Mouse (Mus musculus): Measurements from ENCODE around the gene Hs6st1. TPM values are rescaled to one million over a fixed set of nuclear protein-coding genes. Genes with fewer than 3 reads are reported as not detected.

Hs6st1 gene
- polyA plus RNA-seq, 1 experiment from 2014 or later: 27.7 TPM

- WGBS: 95% methylated on average over 4 of the region's 4 CpGs
- no peak overlapping the region for H3K27ac ChIP-seq (ENCODE audit: low read depth, low read length)
- H3K36me3 ChIP-seq (ENCODE audit: control insufficient read depth, insufficient read depth, low read length): peaks cover 6% of the 10 kb centered on the region
- H3K4me2 ChIP-seq (ENCODE audit: low read depth): no peak overlapping the region
- H3K9ac ChIP-seq (ENCODE audit: low read length): no peak overlapping the region
- no peaks in the 10 kb centered on the region for H3K9me3 ChIP-seq (ENCODE audit: control insufficient read depth, low read length)
- DNase-seq (ENCODE audit: low spot score): no peak
- no peaks in the 10 kb centered on the region for H3K27me3 ChIP-seq (ENCODE audit: control insufficient read depth, insufficient read depth, low read length)
- H3K4me1 ChIP-seq (ENCODE audit: control insufficient read depth, insufficient read depth, low read length): no peaks in the 10 kb centered on the region
- ATAC-seq (ENCODE audit: insufficient read depth, low FRiP score, low TSS enrichment): no peak
- H3K4me3 ChIP-seq (ENCODE audit: low read depth, low read length): no peak overlapping the region
These were observed 30.2 kb downstream of the Hs6st1 start for GRCm38 (mm10) chr1:36098432-36098831.

GRCm38 (mm10) chr1:36100371-36100770, 32.2 kb downstream of the Hs6st1 start:
- no peak for DNase-seq (ENCODE audit: low spot score)
- Histone ChIP-seq H3K9me3 (ENCODE audit: control insufficient read depth, low read length) (no peaks in the 10 kb centered on the region), H3K27ac (ENCODE audit: low read depth, low read length) (no peak overlapping the region), H3K4me3 (ENCODE audit: low read depth, low read length) (no peak overlapping the region), H3K4me2 (ENCODE audit: low read depth) (no peak overlapping the region), H3K9ac (ENCODE audit: low read length) (no peak overlapping the region), H3K4me1 (ENCODE audit: control insufficient read depth, insufficient read depth, low read length) (no peaks in the 10 kb centered on the region), H3K36me3 (ENCODE audit: control insufficient read depth, insufficient read depth, low read length) (peaks cover 17% of the 10 kb centered on the region), H3K27me3 (ENCODE audit: control insufficient read depth, insufficient read depth, low read length) (no peaks in the 10 kb centered on the region)
- WGBS: 95% methylated on average over 3 of the region's 3 CpGs
- ATAC-seq (ENCODE audit: insufficient read depth, low FRiP score, low TSS enrichment): no peak

DNA sequence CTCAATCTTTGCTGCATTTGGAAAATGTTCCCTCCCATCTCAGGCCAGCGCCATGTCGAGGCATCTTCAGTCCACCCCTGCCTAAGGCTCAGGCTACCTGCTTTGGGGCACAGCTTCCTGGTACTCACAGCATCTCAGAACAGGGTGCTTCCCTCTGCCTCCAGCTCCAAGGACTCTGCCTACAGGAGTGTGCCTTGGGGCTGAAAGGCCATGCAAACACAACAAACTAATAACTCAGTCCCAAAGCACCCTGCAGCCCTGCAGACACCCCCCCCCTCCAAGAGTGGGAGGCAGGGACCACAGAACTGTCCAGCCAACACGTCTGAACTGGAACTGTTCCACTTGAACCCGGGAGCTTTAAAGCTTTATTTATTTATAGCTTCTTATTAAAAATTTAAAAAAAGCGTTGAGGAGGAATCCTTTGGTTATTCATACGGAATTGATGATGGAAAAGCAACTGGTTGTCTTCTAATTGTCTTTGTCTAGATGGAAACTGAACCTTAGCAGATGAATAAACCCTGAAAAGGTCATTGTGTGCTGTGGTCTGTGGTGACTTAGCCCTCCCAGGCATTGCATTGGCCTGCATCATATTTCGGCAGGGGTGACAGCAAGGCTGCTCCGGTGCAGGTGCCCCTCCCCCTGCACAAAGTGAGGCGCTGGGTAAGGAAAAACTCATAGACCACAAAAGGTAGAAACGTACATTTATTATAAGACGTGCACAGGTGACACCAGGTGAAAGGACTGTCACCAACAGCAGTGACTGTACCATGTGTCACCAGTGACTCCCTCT, 37.9 kb downstream of the Hs6st1 start:
- Histone ChIP-seq H3K36me3 (ENCODE audit: control insufficient read depth, insufficient read depth, low read length) (peaks cover 20% of the 10 kb centered on the region), H3K27ac (ENCODE audit: low read depth, low read length) (no peak overlapping the region), H3K27me3 (ENCODE audit: control insufficient read depth, insufficient read depth, low read length) (no peaks in the 10 kb centered on the region), H3K4me3 (ENCODE audit: low read depth, low read length) (no peak overlapping the region), H3K9me3 (ENCODE audit: control insufficient read depth, low read length) (no peaks in the 10 kb centered on the region), H3K4me1 (ENCODE audit: control insufficient read depth, insufficient read depth, low read length) (no peaks in the 10 kb centered on the region), H3K9ac (ENCODE audit: low read length) (no peak overlapping the region), H3K4me2 (ENCODE audit: low read depth) (no peak overlapping the region)
- DNase-seq (ENCODE audit: low spot score) (no peak), ATAC-seq (ENCODE audit: insufficient read depth, low FRiP score, low TSS enrichment) (no peak)
- 90% methylated on average over 11 of the region's 11 CpGs for WGBS

DNA sequence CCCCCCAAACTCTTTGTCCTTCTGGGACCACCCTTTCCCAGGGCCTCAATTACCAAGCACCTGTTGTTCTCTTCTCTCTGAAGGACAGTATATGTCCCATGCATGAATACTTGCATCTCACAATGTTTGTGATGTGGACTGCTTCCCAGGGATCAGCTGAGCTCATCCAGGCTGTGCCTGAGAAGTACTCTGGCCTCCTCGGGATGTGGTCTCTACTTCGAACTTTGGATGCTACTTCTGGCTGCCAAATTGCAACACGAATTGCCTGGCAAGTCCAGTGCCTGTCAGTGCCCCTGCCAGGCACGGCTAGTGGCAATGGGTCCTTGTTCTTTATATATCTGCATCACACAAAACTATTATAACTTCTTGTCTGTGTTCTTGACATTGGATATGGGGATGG, 41.8 kb downstream of the Hs6st1 start:
- no peak overlapping the region for H3K27ac ChIP-seq (ENCODE audit: low read depth, low read length)
- no peak overlapping the region for H3K4me2 ChIP-seq (ENCODE audit: low read depth)
- ATAC-seq (ENCODE audit: insufficient read depth, low FRiP score, low TSS enrichment): no peak
- no peaks in the 10 kb centered on the region for H3K4me1 ChIP-seq (ENCODE audit: control insufficient read depth, insufficient read depth, low read length)
- DNase-seq (ENCODE audit: low spot score): no peak
- H3K4me3 ChIP-seq (ENCODE audit: low read depth, low read length): no peak overlapping the region
- H3K36me3 ChIP-seq (ENCODE audit: control insufficient read depth, insufficient read depth, low read length): peaks cover 5% of the 10 kb centered on the region; the same call in 1 of the 2 replicates
- 81% methylated on average over 4 of the region's 4 CpGs for WGBS
- H3K27me3 ChIP-seq (ENCODE audit: control insufficient read depth, insufficient read depth, low read length): no peaks in the 10 kb centered on the region
- H3K9me3 ChIP-seq (ENCODE audit: control insufficient read depth, low read length): no peaks in the 10 kb centered on the region
- no peak overlapping the region for H3K9ac ChIP-seq (ENCODE audit: low read length)

DNA sequence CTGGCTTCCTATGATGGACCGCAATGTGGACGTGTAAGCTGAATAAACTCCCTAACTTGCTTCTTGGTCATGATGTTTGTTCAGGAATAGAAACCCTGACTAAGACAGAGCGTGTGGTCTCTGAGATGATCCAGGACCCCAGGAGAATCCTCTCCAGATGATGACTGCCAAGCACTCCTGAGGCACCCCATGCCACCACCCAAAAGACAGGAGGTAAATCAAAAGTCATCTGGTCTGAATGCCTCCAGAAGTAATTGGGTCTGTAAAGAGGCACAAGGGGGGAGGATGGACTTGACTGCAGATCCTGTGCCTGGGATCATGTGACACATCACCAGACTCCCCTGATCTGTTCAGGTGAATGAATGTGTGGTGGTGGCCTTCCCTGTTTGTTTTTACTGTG, 44.5 kb downstream of the Hs6st1 start:
- H3K9me3 ChIP-seq (ENCODE audit: control insufficient read depth, low read length): no peaks in the 10 kb centered on the region
- ATAC-seq (ENCODE audit: insufficient read depth, low FRiP score, low TSS enrichment): no peak
- no peaks in the 10 kb centered on the region for H3K36me3 ChIP-seq (ENCODE audit: control insufficient read depth, insufficient read depth, low read length)
- no peaks in the 10 kb centered on the region for H3K27me3 ChIP-seq (ENCODE audit: control insufficient read depth, insufficient read depth, low read length)
- H3K4me2 ChIP-seq (ENCODE audit: low read depth): no peak overlapping the region
- no peak overlapping the region for H3K4me3 ChIP-seq (ENCODE audit: low read depth, low read length)
- H3K4me1 ChIP-seq (ENCODE audit: control insufficient read depth, insufficient read depth, low read length): no peaks in the 10 kb centered on the region
- no peak for DNase-seq (ENCODE audit: low spot score)
- no peak overlapping the region for H3K27ac ChIP-seq (ENCODE audit: low read depth, low read length)
- H3K9ac ChIP-seq (ENCODE audit: low read length): no peak overlapping the region
- WGBS: 91% methylated on average over 3 of the region's 3 CpGs

DNA sequence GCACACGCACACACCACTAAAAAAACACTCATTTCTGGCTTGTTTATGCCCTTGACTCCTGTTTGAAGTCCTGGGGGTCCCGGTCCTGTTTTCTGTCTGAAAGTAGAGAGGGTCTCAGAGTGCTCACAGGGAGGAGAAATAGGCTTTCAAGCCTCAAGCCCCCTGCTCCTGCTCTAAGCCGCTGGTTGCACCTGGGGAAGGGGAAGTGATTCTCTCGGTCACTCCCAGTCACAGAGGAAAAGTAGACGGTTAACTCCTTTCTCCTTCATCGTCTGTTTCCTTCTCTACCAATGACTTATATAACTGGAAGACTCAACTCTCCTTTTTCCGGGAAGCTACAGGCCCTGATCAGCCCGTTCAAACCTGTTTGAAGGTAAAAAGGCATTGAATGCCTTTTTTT, 45.5 kb downstream of the Hs6st1 start:
- Histone ChIP-seq H3K27ac (ENCODE audit: low read depth, low read length) (no peak overlapping the region), H3K4me2 (ENCODE audit: low read depth) (no peak overlapping the region), H3K27me3 (ENCODE audit: control insufficient read depth, insufficient read depth, low read length) (no peaks in the 10 kb centered on the region), H3K4me3 (ENCODE audit: low read depth, low read length) (no peak overlapping the region), H3K4me1 (ENCODE audit: control insufficient read depth, insufficient read depth, low read length) (no peaks in the 10 kb centered on the region), H3K9ac (ENCODE audit: low read length) (no peak overlapping the region), H3K36me3 (ENCODE audit: control insufficient read depth, insufficient read depth, low read length) (no peaks in the 10 kb centered on the region), H3K9me3 (ENCODE audit: control insufficient read depth, low read length) (no peaks in the 10 kb centered on the region)
- DNase-seq (ENCODE audit: low spot score) (no peak), ATAC-seq (ENCODE audit: insufficient read depth, low FRiP score, low TSS enrichment) (no peak)
- 86% methylated on average over 8 of the region's 8 CpGs for WGBS

DNA sequence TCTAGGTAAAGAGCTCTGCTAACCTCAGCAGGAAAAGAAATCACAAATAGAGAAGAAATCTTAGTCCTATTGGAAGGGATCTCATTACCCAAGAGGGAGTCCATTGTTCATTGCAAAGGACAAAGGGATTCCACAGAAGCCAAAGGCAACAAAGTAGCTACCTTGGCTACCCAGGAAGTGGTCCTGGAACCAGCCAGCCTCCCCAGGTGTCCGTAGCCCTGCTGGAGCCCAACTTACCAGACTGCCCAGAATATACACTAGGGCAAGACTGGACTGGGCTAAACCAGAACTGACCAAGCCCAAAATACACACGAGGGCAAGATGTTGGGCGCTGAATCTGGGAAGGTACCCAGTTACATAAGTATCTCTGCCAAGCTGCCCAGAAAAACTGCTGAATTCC, 46.6 kb downstream of the Hs6st1 start:
- DNase-seq (ENCODE audit: low spot score) (no peak), ATAC-seq (ENCODE audit: insufficient read depth, low FRiP score, low TSS enrichment) (no peak)
- Histone ChIP-seq H3K36me3 (ENCODE audit: control insufficient read depth, insufficient read depth, low read length) (no peaks in the 10 kb centered on the region), H3K4me3 (ENCODE audit: low read depth, low read length) (no peak overlapping the region), H3K27ac (ENCODE audit: low read depth, low read length) (no peak overlapping the region), H3K27me3 (ENCODE audit: control insufficient read depth, insufficient read depth, low read length) (no peaks in the 10 kb centered on the region), H3K9ac (ENCODE audit: low read length) (no peak overlapping the region), H3K4me1 (ENCODE audit: control insufficient read depth, insufficient read depth, low read length) (no peaks in the 10 kb centered on the region), H3K4me2 (ENCODE audit: low read depth) (no peak overlapping the region), H3K9me3 (ENCODE audit: control insufficient read depth, low read length) (no peaks in the 10 kb centered on the region)
- 88% methylated on average over 3 of the region's 3 CpGs for WGBS

GRCm38 (mm10) chr1:36116488-36116887, 48.3 kb downstream of the Hs6st1 start:
- whole genome bisulfite sequencing: 85% methylated on average over 5 of the region's 5 CpGs
- Histone ChIP-seq H3K27me3 (ENCODE audit: control insufficient read depth, insufficient read depth, low read length) (no peaks in the 10 kb centered on the region), H3K9ac (ENCODE audit: low read length) (no peak overlapping the region), H3K9me3 (ENCODE audit: control insufficient read depth, low read length) (no peaks in the 10 kb centered on the region), H3K4me3 (ENCODE audit: low read depth, low read length) (no peak overlapping the region), H3K27ac (ENCODE audit: low read depth, low read length) (no peak overlapping the region), H3K4me1 (ENCODE audit: control insufficient read depth, insufficient read depth, low read length) (no peaks in the 10 kb centered on the region), H3K4me2 (ENCODE audit: low read depth) (no peak overlapping the region), H3K36me3 (ENCODE audit: control insufficient read depth, insufficient read depth, low read length) (no peaks in the 10 kb centered on the region)
- ATAC-seq (ENCODE audit: insufficient read depth, low FRiP score, low TSS enrichment): no peak
- no peak for DNase-seq (ENCODE audit: low spot score)

DNA sequence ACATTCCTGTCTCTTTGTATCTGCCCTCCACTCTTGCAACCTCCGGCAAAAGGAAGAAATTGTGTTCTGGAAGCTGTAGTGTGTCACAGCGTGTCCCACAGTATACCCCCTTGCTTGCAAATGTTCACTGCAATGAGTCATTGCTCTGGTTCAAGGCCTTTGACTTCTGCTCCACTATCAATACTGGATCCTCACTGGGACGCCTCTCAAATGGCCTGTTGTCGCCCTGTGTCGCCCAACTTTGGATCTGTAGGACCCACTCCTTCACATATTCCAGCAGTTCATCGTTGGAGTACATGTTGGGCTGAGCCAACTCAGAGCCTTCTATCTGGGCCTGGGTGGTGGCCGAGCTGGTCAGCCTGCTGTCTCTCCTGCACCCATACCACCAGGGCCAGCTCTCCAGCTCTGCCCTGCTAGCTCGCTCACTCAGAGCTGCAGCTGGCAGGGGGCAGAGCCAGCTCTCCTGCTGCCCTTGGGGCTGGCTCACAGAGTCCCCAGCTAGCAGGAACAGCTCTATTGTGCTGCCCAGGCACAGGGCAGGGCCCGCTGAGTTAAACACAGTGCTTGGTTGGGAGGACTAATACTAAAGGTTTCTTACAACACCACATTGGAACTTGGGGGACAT, 50.0 kb downstream of the Hs6st1 start:
- Histone ChIP-seq H3K4me1 (ENCODE audit: control insufficient read depth, insufficient read depth, low read length) (no peaks in the 10 kb centered on the region), H3K9me3 (ENCODE audit: control insufficient read depth, low read length) (no peaks in the 10 kb centered on the region), H3K27me3 (ENCODE audit: control insufficient read depth, insufficient read depth, low read length) (no peaks in the 10 kb centered on the region), H3K4me3 (ENCODE audit: low read depth, low read length) (no peak overlapping the region), H3K36me3 (ENCODE audit: control insufficient read depth, insufficient read depth, low read length) (no peaks in the 10 kb centered on the region), H3K27ac (ENCODE audit: low read depth, low read length) (no peak overlapping the region), H3K4me2 (ENCODE audit: low read depth) (no peak overlapping the region), H3K9ac (ENCODE audit: low read length) (no peak overlapping the region)
- DNase-seq (ENCODE audit: low spot score) (no peak), ATAC-seq (ENCODE audit: insufficient read depth, low FRiP score, low TSS enrichment) (no peak)
- 83% methylated on average over 9 of the region's 9 CpGs for whole genome bisulfite sequencing

Measured in neural tube, embryonic 11.5 days (tissue).